8 mouse cellular contexts compared by ENCODE assay signal in genomic region chr9:21496308-21497049, GRCm38 (mm10). TPM values are rescaled to one million over a fixed set of nuclear protein-coding genes. Genes with fewer than 3 reads are reported as not detected.
DNase-seq lines count a peak whose midpoint lies in the region; TF ChIP-seq lines count a peak whose summit lies in the region.

No protein-coding gene starts in this region.

- H3K4me1 ChIP-seq in kidney, adult 2 months (ENCODE audit: control insufficient read depth, insufficient read depth, low read length), result 0 out of 2 replicates have a peak, but pooled peaks cover 4% of the 10 kb centered on the region

- peak; percentile 35 for DNase-seq in kidney, adult 2 months
- no peak for DNase-seq in kidney, adult 11 months
- DNase-seq in adrenal gland, postnatal 25 days, result peak; percentile 37
- DNase-seq in gastrocnemius, postnatal 4 days (ENCODE audit: low spot score in 2 of 2), result peak; percentile 42 to 79
- peak; percentile 24 for DNase-seq in lung, postnatal 36 days
- no peak for DNase-seq in thymus, postnatal 0 days (ENCODE audit: low spot score)
- DNase-seq in cerebellum, adult 8-10 months, result no peak
- DNase-seq in frontal cortex, adult 2 months (ENCODE audit: extremely low spot score in 1 of 2, low spot score in 1 of 2), result no peak

- no peak overlapping the region for H3K4me3 ChIP-seq in kidney, adult 2 months (ENCODE audit: insufficient read depth, low read depth, low read length)

- no peaks in the 10 kb centered on the region for H3K27me3 ChIP-seq in kidney, adult 2 months (replicated peaks; ENCODE audit: control insufficient read depth, insufficient read depth, low read length)

- no peak for TF ChIP-seq CTCF in kidney, adult 2 months (conservative IDR thresholded peaks at IDR 0.05; ENCODE audit: insufficient read depth, insufficient read length, low read depth, low read length)

- no peaks in the 10 kb centered on the region for H3K36me3 ChIP-seq in kidney, adult 2 months (ENCODE audit: control insufficient read depth, insufficient read depth, low read length)

- 68% methylated on average over 19 of the region's 19 CpGs for WGBS in kidney, adult 2 months

- H3K27ac ChIP-seq in kidney, adult 2 months (ENCODE audit: insufficient read depth, low read depth, low read length), result no peak overlapping the region

- TF ChIP-seq POLR2A in kidney, adult 2 months (IDR thresholded peaks at IDR 0.05; ENCODE audit: low read depth, low read length), result no peak

RNA-seq across cellular contexts. Expression of gene Tmed1, which starts 13.6 kb away (rescaled TPM):
- polyA plus RNA-seq in kidney, adult 2 months (2012; rRNA removed), result 47.7 and 50.5 TPM in 2 replicates
- total RNA-seq in adrenal gland, postnatal 25 days (2021), result 26.8 and 37.1 TPM in 2 replicates
- total RNA-seq in gastrocnemius, postnatal 4 days (2021), result 10 to 100 TPM; 38.3 to 40.6 TPM
- polyA plus RNA-seq in thymus, postnatal 0 days (2015; fragmentation: Nextera tagmentation; extraction: Ambion mirVana), result 30.2 and 31.1 TPM in 2 replicates
- 20.9 and 27.1 TPM in 2 replicates for polyA plus RNA-seq in frontal cortex, adult 2 months (2012; rRNA removed)

RNA-seq across cellular contexts. Expression of gene AB124611, which starts 29.5 kb away (rescaled TPM):
- polyA plus RNA-seq in kidney, adult 2 months (2012; rRNA removed), result 1.2 and 2.6 TPM in 2 replicates
- total RNA-seq in adrenal gland, postnatal 25 days (2021), result 1.3 TPM in 1 of 2 replicates, not detected in the other
- 1 to 10 TPM; 1.9 to 2.0 TPM for total RNA-seq in gastrocnemius, postnatal 4 days (2021)
- 18.8 and 19.9 TPM in 2 replicates for polyA plus RNA-seq in thymus, postnatal 0 days (2015; fragmentation: Nextera tagmentation; extraction: Ambion mirVana)
- polyA plus RNA-seq in frontal cortex, adult 2 months (2012; rRNA removed), result 0.53 and 0.56 TPM in 2 replicates

RNA-seq across cellular contexts. Expression of gene Carm1, which starts 50.2 kb away (rescaled TPM):
- polyA plus RNA-seq in kidney, adult 2 months (2012; rRNA removed), result 47.7 and 54.6 TPM in 2 replicates
- 45.6 and 54.0 TPM in 2 replicates for total RNA-seq in adrenal gland, postnatal 25 days (2021)
- 10 to 100 TPM; 81.9 to 91.2 TPM for total RNA-seq in gastrocnemius, postnatal 4 days (2021)
- polyA plus RNA-seq in thymus, postnatal 0 days (2015; fragmentation: Nextera tagmentation; extraction: Ambion mirVana), result 10.9 and 12.4 TPM in 2 replicates
- 63.6 and 74.3 TPM in 2 replicates for polyA plus RNA-seq in frontal cortex, adult 2 months (2012; rRNA removed)

Comparison
In these comparisons a context has a peak if more than half of its experiments do, and no peak if none do; other contexts are left out.
1. DNase-seq: peak in kidney, adult 2 months (single experiment), adrenal gland, postnatal 25 days (single experiment), gastrocnemius, postnatal 4 days (2 of 2) and lung, postnatal 36 days (single experiment); none in kidney, adult 11 months (single experiment), thymus, postnatal 0 days (single experiment), cerebellum, adult 8-10 months (single experiment) and frontal cortex, adult 2 months (0 of 2).